In the genomic region with DNA sequence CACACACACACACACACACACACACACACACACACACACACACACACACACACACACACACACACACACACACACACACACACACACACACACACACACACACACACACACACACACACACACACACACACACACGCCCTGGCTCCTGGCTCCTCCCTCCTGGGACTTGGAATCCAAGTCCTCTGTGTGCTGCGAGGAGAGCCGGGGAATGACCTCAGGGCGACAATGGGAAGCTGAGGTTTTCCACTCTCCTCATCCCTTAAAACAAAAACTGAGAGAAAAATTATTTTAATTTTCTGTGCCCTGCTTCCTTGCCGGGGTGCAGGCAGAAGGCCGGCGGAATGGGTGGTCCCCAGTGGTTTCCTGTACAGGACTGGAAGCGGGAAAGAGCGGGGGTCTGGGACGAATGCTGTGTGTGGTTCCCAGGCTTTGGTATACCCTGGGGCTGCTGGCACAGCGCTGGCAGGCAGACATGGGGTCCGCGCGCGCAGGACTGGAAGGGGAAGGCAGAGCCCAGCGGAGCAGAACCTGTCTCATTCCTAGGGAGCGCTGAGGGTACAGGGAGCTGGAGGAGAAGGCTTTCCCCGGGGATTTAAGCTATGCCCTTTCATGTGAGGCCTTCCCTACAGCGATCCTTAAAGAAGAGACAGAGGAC, we compare ENCODE assay signal across 10 mouse cellular contexts. TPM values are rescaled to one million over a fixed set of nuclear protein-coding genes. Genes with fewer than 3 reads are reported as not detected.
DNase-seq lines count a peak whose midpoint lies in the region; ATAC-seq lines count a peak whose summit lies in the region.
"Had no signal": no experiment of that assay in that cellular context is flagged by ENCODE, and none has a peak within 500 bp of the region (broad histone marks: within the 10 kb centered on the region; RNA-seq: fewer than 3 reads in every experiment).

No protein-coding gene starts in this region.

- ATAC-seq in cerebellum, adult (ENCODE audit: insufficient number of reproducible peaks, low FRiP score, low TSS enrichment), result no peak
- no peak for ATAC-seq in forebrain, embryonic 13.5 days
- ATAC-seq in kidney, embryonic 14.5 days (ENCODE audit: low FRiP score, low TSS enrichment), result peak; percentile 84
- no peak for ATAC-seq in midbrain, embryonic 14.5 days (ENCODE audit: low FRiP score, low TSS enrichment)
- ATAC-seq in activated CD4-positive, CD25-positive, alpha-beta regulatory T cell, adult 4 months, result no peak

- no peaks in the 10 kb centered on the region for H3K36me3 ChIP-seq in forebrain, embryonic 13.5 days (ENCODE audit: poor library complexity, severe bottlenecking)
- no peaks in the 10 kb centered on the region for H3K36me3 ChIP-seq in kidney, embryonic 14.5 days (ENCODE audit: control insufficient read depth, insufficient read depth, low read length)
- no peaks in the 10 kb centered on the region for H3K36me3 ChIP-seq in midbrain, embryonic 14.5 days (ENCODE audit: control insufficient read depth, insufficient read depth, low read length)

- 3% methylated on average over 18 of the region's 19 CpGs for WGBS in forebrain, embryonic 13.5 days
- WGBS in kidney, embryonic 14.5 days, result 6% methylated on average over 19 of the region's 19 CpGs
- 2% methylated on average over 19 of the region's 19 CpGs for WGBS in midbrain, embryonic 14.5 days

- peak overlapping the region; percentile 46 for H3K9ac ChIP-seq in forebrain, embryonic 13.5 days
- H3K9ac ChIP-seq in kidney, embryonic 14.5 days (ENCODE audit: low read depth, low read length), result 0 out of 2 replicates have a peak overlapping the region, but pooled peaks have one; percentile 12
- 0 out of 2 replicates have a peak overlapping the region, but pooled peaks have one; percentile 12 for H3K9ac ChIP-seq in midbrain, embryonic 14.5 days (replicated peaks; ENCODE audit: low read length)

- no peak overlapping the region for H3K27ac ChIP-seq in forebrain, embryonic 13.5 days
- no peak overlapping the region for H3K27ac ChIP-seq in kidney, embryonic 14.5 days (ENCODE audit: low read depth, low read length)
- no peak overlapping the region for H3K27ac ChIP-seq in midbrain, embryonic 14.5 days (replicated peaks; ENCODE audit: low read depth, low read length)

- no peak overlapping the region for H3K4me3 ChIP-seq in forebrain, embryonic 13.5 days
- H3K4me3 ChIP-seq in kidney, embryonic 14.5 days (ENCODE audit: low read length), result no peak overlapping the region
- H3K4me3 ChIP-seq in midbrain, embryonic 14.5 days (replicated peaks; ENCODE audit: low read depth, low read length), result no peak overlapping the region

- H3K4me1 ChIP-seq in forebrain, embryonic 13.5 days, result 0 out of 2 replicates have a peak, but pooled peaks cover 3% of the 10 kb centered on the region
- 0 out of 2 replicates have a peak, but pooled peaks cover 3% of the 10 kb centered on the region for H3K4me1 ChIP-seq in kidney, embryonic 14.5 days (ENCODE audit: control insufficient read depth, insufficient read depth, low read length)
- 0 out of 2 replicates have a peak, but pooled peaks cover 4% of the 10 kb centered on the region for H3K4me1 ChIP-seq in midbrain, embryonic 14.5 days (ENCODE audit: control insufficient read depth, insufficient read depth, low read length)

- no peaks in the 10 kb centered on the region for H3K9me3 ChIP-seq in forebrain, embryonic 13.5 days (replicated peaks)
- no peaks in the 10 kb centered on the region for H3K9me3 ChIP-seq in kidney, embryonic 14.5 days (ENCODE audit: control insufficient read depth, low read length)
- H3K9me3 ChIP-seq in midbrain, embryonic 14.5 days (ENCODE audit: control insufficient read depth, low read length), result no peaks in the 10 kb centered on the region

- H3K4me2 ChIP-seq in forebrain, embryonic 13.5 days, result peak overlapping the region; percentile 34
- H3K4me2 ChIP-seq in kidney, embryonic 14.5 days (replicated peaks; ENCODE audit: low read depth, low read length), result peak overlapping the region; percentile 31
- peak overlapping the region; percentile 33 for H3K4me2 ChIP-seq in midbrain, embryonic 14.5 days (ENCODE audit: low read length)

- DNase-seq in cerebellum, postnatal 14 days, result peak; percentile 24 to 51
- DNase-seq in midbrain, embryonic 14.5 days, result peak; percentile 46
- no peak for DNase-seq in gastrocnemius, adult 8-10 months (ENCODE audit: low spot score in 2 of 2)
- DNase-seq in layer of hippocampus, adult 8-10 months (ENCODE audit: low spot score in 2 of 2), result no peak
- DNase-seq: spleen, adult 18-20 months had no signal

- peaks cover 31% of the 10 kb centered on the region for H3K27me3 ChIP-seq in forebrain, embryonic 13.5 days
- peaks cover 10% of the 10 kb centered on the region; the same call in 1 of the 2 replicates for H3K27me3 ChIP-seq in kidney, embryonic 14.5 days (ENCODE audit: control insufficient read depth, insufficient read depth, low read length)
- H3K27me3 ChIP-seq in midbrain, embryonic 14.5 days (ENCODE audit: control insufficient read depth, insufficient read depth, low read length), result no peaks in the 10 kb centered on the region

RNA-seq across cellular contexts. Expression of a gene that starts 30.1 kb away (rescaled TPM):
- polyA plus RNA-seq in forebrain, embryonic 13.5 days (2015; fragmentation: Nextera tagmentation; extraction: Ambion mirVana), result 0.35 and 0.57 TPM in 2 replicates
- polyA plus RNA-seq in kidney, embryonic 14.5 days (2014; fragmentation: Nextera tagmentation; extraction: Ambion mirVana), result not detected in 2 replicates
- 2.2 and 2.4 TPM in 2 replicates for polyA plus RNA-seq in midbrain, embryonic 14.5 days (2014; fragmentation: Nextera tagmentation; extraction: Ambion mirVana)
- total RNA-seq in gastrocnemius, adult 8-10 months (2022), result not detected
- under 1 TPM in 1 of 4 experiments, not detected in 3; 0.06 TPM for total RNA-seq in layer of hippocampus, adult 8-10 months (2022)
- not detected for polyA plus RNA-seq in activated CD4-positive, CD25-positive, alpha-beta regulatory T cell, adult 4 months (2017; shearing (Covaris generic))
- polyA plus RNA-seq: gonadal fat pad, adult 2 months had no signal

RNA-seq across cellular contexts. Expression of a gene that starts 31.1 kb away (rescaled TPM):
- 112 and 119 TPM in 2 replicates for polyA plus RNA-seq in forebrain, embryonic 13.5 days (2015; fragmentation: Nextera tagmentation; extraction: Ambion mirVana)
- polyA plus RNA-seq in kidney, embryonic 14.5 days (2014; fragmentation: Nextera tagmentation; extraction: Ambion mirVana), result 134 and 162 TPM in 2 replicates
- polyA plus RNA-seq in midbrain, embryonic 14.5 days (2014; fragmentation: Nextera tagmentation; extraction: Ambion mirVana), result 49.8 and 60.4 TPM in 2 replicates
- total RNA-seq in gastrocnemius, adult 8-10 months (2022), result 10 to 100 TPM in 3 of 4 experiments, 1 to 10 TPM in 1; 9.9 to 13.1 (median 10.8) TPM
- total RNA-seq in layer of hippocampus, adult 8-10 months (2022), result 10 to 100 TPM; 29.5 to 33.9 (median 32.2) TPM
- 10 to 100 TPM in 1 of 2 experiments, 1 to 10 TPM in 1; 9.3 to 10.7 TPM for polyA plus RNA-seq in activated CD4-positive, CD25-positive, alpha-beta regulatory T cell, adult 4 months (2017; shearing (Covaris generic))

RNA-seq across cellular contexts. Expression of a gene that starts 57.9 kb away (rescaled TPM):
- polyA plus RNA-seq in forebrain, embryonic 13.5 days (2015; fragmentation: Nextera tagmentation; extraction: Ambion mirVana), result 593 and 623 TPM in 2 replicates
- polyA plus RNA-seq in kidney, embryonic 14.5 days (2014; fragmentation: Nextera tagmentation; extraction: Ambion mirVana), result 806 and 1,046 TPM in 2 replicates
- polyA plus RNA-seq in midbrain, embryonic 14.5 days (2014; fragmentation: Nextera tagmentation; extraction: Ambion mirVana), result 532 and 742 TPM in 2 replicates
- 100 to 1,000 TPM; 691 to 868 (median 797) TPM for total RNA-seq in gastrocnemius, adult 8-10 months (2022)
- total RNA-seq in layer of hippocampus, adult 8-10 months (2022), result 100 to 1,000 TPM; 320 to 446 (median 390) TPM
- 100 to 1,000 TPM; 327 to 363 TPM for polyA plus RNA-seq in activated CD4-positive, CD25-positive, alpha-beta regulatory T cell, adult 4 months (2017; shearing (Covaris generic))

Comparison
In these comparisons a context has a peak if more than half of its experiments do, and no peak if none do; other contexts are left out.
1. DNase-seq: peak in cerebellum, postnatal 14 days (2 of 2) and midbrain, embryonic 14.5 days (single experiment); none in gastrocnemius, adult 8-10 months (0 of 2) and layer of hippocampus, adult 8-10 months (0 of 2).
2. Peak in every context shown above with its lines, with median percentiles within 50 percentile points of each other: H3K4me2 ChIP-seq and H3K9ac ChIP-seq.